Mouse (Mus musculus) lung, embryonic 14.5 days (tissue): Measurements from ENCODE around the gene Clec11a. TPM values are rescaled to one million over a fixed set of nuclear protein-coding genes. Genes with fewer than 3 reads are reported as not detected.

Experiments
- ATAC-seq: fragments of 200-750 bp; cut with Nextera tagmentation; 2 replicates; pipeline ENCODE4 v1.8.0; 2017; ENCODE audit warnings: mild to moderate bottlenecking, moderate TSS enrichment, moderate library complexity; ENCODE audit not compliant: insufficient read depth
- DNase-seq: peaks from one replicate; pipeline ENCODE4 v3.0.0-alpha.2; 2015
- H3K27ac ChIP-seq: fragments of 300-500 bp; sonication (generic); 2 replicates; pipeline ENCODE4 v1.5.1; 2014; ENCODE audit warnings: low read depth, mild to moderate bottlenecking, moderate library complexity
- H3K27me3 ChIP-seq: fragments of 300-500 bp; sonication (generic); 2 replicates; pipeline ENCODE4 v1.6.1; 2014; ENCODE audit warnings: low read length, control low read depth; ENCODE audit not compliant: insufficient read depth
- H3K36me3 ChIP-seq: fragments of 300-500 bp; sonication (generic); 2 replicates; pipeline ENCODE4 v1.6.1; 2014; ENCODE audit warnings: control low read depth; ENCODE audit not compliant: insufficient read depth
- H3K4me1 ChIP-seq: fragments of 300-500 bp; sonication (generic); 2 replicates; pipeline ENCODE4 v1.6.1; 2014; ENCODE audit warnings: antibody characterized with exemption, control low read depth; ENCODE audit not compliant: insufficient read depth
- H3K4me2 ChIP-seq: fragments of 300-500 bp; sonication (generic); 2 replicates; pipeline ENCODE4 v1.6.1; 2014; ENCODE audit warnings: mild to moderate bottlenecking
- H3K4me3 ChIP-seq: fragments of 300-500 bp; sonication (generic); 2 replicates; pipeline ENCODE4 v1.5.1; 2014; ENCODE audit warnings: low read depth, low read length
- H3K9ac ChIP-seq: fragments of 300-500 bp; sonication (generic); 2 replicates; pipeline ENCODE4 v1.6.1; 2014
- H3K9me3 ChIP-seq: fragments of 300-500 bp; sonication (generic); 2 replicates; pipeline ENCODE4 v1.6.1; 2016; ENCODE audit warnings: low read depth, low read length, control low read depth
- CTCF ChIP-seq: IDR thresholded peaks from 2 replicates; pipeline ENCODE4 v1.5.1; 2016; ENCODE audit warnings: antibody characterized with exemption, low read depth
- WGBS: fragments of 180-500 bp; shearing (Covaris S2); extraction: QIAGEN DNeasy Blood & Tissue Kit; methylation state at CpG from one replicate; pipeline ENCODE4 v1.1.7; 2014; 5-methylcytosine and 5-hydroxymethylcytosine counted together
- polyA plus RNA-seq: library from polyadenylated mRNA; unstranded; fragments of >200 nt; fragmentation: Nextera tagmentation; extraction: Ambion mirVana; gene quantifications from 2 replicates; pipeline ENCODE4 v1.2.1, GENCODE M21; 2014

Gene Clec11a
- polyA plus RNA-seq, 1 experiment from 2014 or later = 1.8 TPM

DNA sequence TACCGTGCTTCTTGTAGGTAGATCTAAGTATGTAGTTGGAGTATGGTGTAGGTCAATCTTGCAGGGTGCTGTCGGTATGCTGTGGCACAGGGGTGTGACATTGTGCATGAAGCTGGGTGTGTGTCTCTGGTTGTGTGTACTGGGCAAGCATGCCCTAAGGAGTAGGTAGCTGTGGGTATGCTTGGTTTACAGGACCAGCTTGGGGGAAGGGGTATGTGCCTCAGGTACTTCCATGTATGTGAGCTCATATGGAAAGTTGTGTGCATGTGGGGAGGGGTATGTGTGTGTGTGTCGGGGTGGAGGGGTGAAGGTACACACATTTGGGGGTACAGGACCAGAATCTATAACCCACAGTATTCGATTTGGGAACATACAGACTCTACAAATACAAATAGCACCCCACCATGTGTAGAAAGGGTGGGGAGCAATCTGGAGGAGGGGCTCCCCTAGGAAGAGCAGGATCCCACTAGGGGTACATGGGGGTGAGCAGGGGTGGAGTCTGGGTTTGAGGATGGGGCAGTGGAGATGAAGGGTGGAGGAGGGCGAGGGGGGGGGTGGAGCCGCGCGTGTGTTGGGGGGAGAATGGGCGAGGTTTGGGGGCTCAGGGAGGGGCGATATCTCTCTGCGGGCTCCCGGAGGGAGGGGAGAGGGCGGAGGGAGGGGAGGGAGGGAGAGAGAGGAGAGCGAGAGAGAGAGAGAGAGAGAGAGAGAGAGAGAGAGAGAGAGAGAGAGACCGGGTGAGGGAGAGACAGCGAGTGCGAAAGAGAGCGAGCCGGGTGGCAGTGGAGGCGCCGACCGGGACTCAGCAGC lies 3.0 kb upstream of the Clec11a start, which contains the start of gene Shank1:
TSS of gene Shank1 (plus strand) at position 779 of the 810 bp plus-strand sequence.
- Histone ChIP-seq H3K27me3 (peaks cover 19% of the 10 kb centered on the region), H3K36me3 (no peaks in the 10 kb centered on the region), H3K9ac (peak within 1 kb of the TSS; percentile 52), H3K4me3 (peak within 1 kb of the TSS; percentile 46), H3K4me1 (peaks cover 3% of the 10 kb centered on the region; the same call in 1 of the 2 replicates), H3K4me2 (peak within 1 kb of the TSS; percentile 92), H3K27ac (no peak within 1 kb of the TSS), H3K9me3 (no peaks in the 10 kb centered on the region)
- no peak for TF ChIP-seq CTCF
- ATAC-seq = no peak
- 11% methylated on average over 17 of the region's 22 CpGs for WGBS
- no peak for DNase-seq

DNA sequence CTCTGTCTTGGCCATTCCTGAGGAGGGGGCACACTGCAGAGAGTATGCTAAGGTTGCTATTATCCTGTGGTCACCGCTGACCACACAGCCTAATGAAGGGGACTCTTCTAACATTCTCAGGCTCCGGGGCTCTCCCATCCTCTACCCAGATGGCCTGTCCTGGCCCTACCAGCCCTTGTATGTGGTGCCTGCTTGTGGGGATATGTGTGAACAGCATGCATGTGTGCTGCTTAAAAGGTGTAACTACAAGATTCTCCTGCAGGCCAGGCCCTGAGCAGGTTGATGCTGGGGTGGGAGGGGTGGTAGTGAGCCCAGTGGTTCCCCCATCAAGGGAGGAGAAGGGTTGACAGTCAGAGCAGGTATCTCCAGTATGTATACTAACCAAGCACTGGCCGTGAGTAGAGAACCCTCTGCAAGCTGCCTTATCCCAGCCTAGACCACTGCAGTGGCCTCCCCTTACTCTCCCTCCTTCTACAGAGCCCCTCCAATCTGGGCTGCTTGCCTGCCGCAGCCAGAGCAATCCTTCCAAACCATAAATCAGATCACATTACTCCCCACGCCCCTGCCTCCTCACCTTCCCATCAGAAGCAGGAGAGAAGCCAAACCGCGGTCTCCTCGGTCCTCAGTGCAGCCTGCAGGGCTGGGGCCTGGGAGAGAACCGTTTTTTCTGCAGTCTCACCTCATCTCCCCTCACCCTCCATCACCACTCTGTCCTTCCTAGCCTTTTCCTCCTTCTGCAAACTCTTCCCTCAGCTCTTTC lies 739 bp upstream of the Clec11a start:
- DNase-seq = no peak
- ATAC-seq = no peak

DNA sequence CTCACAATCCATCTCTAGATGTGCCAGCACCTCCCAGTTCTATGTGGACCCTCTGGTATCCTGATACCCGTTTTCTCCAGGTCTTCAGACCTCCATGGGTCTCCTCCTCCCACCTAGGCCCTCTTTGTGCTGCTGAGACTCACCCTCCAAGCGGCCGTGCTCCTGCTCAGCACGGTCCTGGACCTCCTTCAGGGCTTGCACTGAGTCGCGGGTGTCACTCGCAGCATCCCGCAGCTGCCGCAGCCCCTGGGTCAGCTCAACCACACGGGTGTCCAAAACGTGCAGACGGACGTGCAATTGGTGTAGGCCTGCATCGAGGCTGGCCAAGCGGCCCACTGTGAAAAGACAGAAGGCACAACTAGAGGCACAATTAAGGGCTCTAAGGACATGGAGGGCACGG lies 1.0 kb downstream of the Clec11a start:
- WGBS = 11% methylated on average over 16 of the region's 16 CpGs

More for the DNA sequence above, 739 bp upstream of the Clec11a start:
- H3K9me3 ChIP-seq = no peaks in the 10 kb centered on the region
- peaks cover 10% of the 10 kb centered on the region; the same call in 1 of the 2 replicates for H3K4me1 ChIP-seq
- no peak overlapping the region for H3K4me2 ChIP-seq
- no peak overlapping the region for H3K27ac ChIP-seq
- H3K4me3 ChIP-seq = no peak overlapping the region
- H3K36me3 ChIP-seq = no peaks in the 10 kb centered on the region
- WGBS = 32% methylated on average over 9 of the region's 9 CpGs
- TF ChIP-seq CTCF = peak; percentile 20; the same call in 1 of the 2 replicates
- no peak overlapping the region for H3K9ac ChIP-seq
- H3K27me3 ChIP-seq = peaks cover 15% of the 10 kb centered on the region

DNA sequence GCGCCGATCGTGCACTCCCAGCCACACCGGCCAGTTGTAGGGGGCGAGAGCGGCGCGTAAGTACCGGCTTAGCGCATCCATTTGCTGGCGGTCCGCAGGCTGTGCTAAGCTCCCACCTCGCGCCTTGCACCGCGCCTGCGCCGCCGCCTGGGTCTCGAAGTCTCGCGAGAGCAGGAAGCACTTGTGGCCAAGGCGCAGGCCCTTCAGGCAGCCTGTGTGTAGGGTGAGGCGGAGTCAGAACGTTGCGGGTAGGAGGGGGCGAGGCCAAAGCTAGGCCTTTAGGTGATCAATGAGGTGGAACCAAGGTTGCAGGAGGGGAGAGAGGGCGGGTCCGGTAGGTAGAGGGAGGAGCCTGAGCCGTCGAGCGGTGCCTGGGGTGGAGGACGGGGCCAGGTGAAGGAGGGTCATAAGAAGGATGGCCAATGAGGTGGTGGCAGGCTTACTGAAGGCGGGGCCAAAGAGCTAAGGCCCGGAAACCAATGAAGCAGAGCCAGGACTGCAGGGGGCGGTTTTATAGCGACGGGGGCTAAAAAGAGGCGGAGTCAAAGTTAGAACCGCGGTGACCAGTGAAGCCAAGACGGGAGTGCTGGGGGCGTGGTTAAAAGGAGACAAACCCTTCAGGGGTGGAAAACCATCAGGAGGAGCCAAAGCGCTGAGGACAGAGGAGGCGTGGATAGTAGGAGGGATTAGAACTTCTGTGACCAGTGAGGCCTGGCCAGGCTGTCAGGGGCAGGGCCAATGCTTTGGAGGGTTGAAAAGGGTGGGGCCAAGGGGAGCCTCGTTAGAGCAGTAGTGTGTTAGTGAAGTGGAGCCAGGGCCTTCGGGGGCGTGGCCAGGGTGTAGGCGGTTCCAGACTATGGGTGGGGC lies 1.7 kb downstream of the Clec11a start:
- ATAC-seq (peak; percentile 93), DNase-seq (peak; percentile 99)
- H3K36me3 ChIP-seq = no peaks in the 10 kb centered on the region
- peak overlapping the region; percentile 91 for H3K9ac ChIP-seq
- H3K27ac ChIP-seq = peak overlapping the region; percentile 90
- H3K27me3 ChIP-seq = peaks cover 7% of the 10 kb centered on the region; the same call in 1 of the 2 replicates
- WGBS = 1% methylated on average over 49 of the region's 49 CpGs
- peak overlapping the region; percentile 72 for H3K4me3 ChIP-seq
- H3K4me2 ChIP-seq = peak overlapping the region; percentile 88
- no peaks in the 10 kb centered on the region for H3K9me3 ChIP-seq
- H3K4me1 ChIP-seq = peaks cover 10% of the 10 kb centered on the region; the same call in 1 of the 2 replicates
- TF ChIP-seq CTCF = 0 out of 2 replicates have a peak, but pooled peaks have one; percentile 1

More for the DNA sequence above, 1.0 kb downstream of the Clec11a start:
- peak overlapping the region; percentile 72 for H3K4me3 ChIP-seq
- H3K27ac ChIP-seq = 0 out of 2 replicates have a peak overlapping the region, but pooled peaks have one; percentile 9
- H3K4me1 ChIP-seq = peaks cover 10% of the 10 kb centered on the region; the same call in 1 of the 2 replicates
- H3K36me3 ChIP-seq = no peaks in the 10 kb centered on the region
- H3K27me3 ChIP-seq = peaks cover 8% of the 10 kb centered on the region; the same call in 1 of the 2 replicates
- H3K4me2 ChIP-seq = peak overlapping the region; percentile 88
- no peaks in the 10 kb centered on the region for H3K9me3 ChIP-seq
- DNase-seq (peak; percentile 29), ATAC-seq (no peak)
- TF ChIP-seq CTCF = no peak
- H3K9ac ChIP-seq = no peak overlapping the region

DNA sequence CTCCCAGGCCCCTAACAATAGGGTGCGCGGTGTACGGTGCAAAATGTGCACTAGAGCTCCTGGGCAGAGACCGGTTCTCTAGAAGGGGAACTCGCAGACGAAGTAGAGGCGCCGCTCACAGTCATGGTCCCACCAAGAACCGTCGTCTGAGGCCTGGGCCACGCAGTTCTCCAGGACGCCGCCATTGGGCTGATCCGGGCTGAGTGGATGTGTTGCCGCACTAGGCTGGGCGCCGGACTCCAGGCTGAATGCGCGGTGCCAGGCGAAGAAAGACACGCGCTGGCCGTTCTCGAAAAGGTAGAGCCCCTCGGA lies 2.3 kb downstream of the Clec11a start:
- under 1% methylated on average over 25 of the region's 25 CpGs for WGBS
- Histone ChIP-seq H3K9me3 (no peaks in the 10 kb centered on the region), H3K4me3 (peak overlapping the region; percentile 72), H3K36me3 (no peaks in the 10 kb centered on the region), H3K9ac (peak overlapping the region; percentile 91), H3K27me3 (peaks cover 4% of the 10 kb centered on the region; the same call in 1 of the 2 replicates), H3K27ac (peak overlapping the region; percentile 90), H3K4me2 (peak overlapping the region; percentile 88), H3K4me1 (peaks cover 10% of the 10 kb centered on the region; the same call in 1 of the 2 replicates)
- no peak for TF ChIP-seq CTCF
- DNase-seq (no peak), ATAC-seq (peak; percentile 22)
